Mouse (Mus musculus): ENCODE measurements around the gene BC117090. TPM values are rescaled to one million over a fixed set of nuclear protein-coding genes. Genes with fewer than 3 reads are reported as not detected.
"Not testable (repeated sequence)": the region's sequence is repeated elsewhere in the genome, so short reads cannot be mapped to it uniquely, and the experiment has no call there.

BC117090 gene
- total RNA-seq (2021): not detected

DNA sequence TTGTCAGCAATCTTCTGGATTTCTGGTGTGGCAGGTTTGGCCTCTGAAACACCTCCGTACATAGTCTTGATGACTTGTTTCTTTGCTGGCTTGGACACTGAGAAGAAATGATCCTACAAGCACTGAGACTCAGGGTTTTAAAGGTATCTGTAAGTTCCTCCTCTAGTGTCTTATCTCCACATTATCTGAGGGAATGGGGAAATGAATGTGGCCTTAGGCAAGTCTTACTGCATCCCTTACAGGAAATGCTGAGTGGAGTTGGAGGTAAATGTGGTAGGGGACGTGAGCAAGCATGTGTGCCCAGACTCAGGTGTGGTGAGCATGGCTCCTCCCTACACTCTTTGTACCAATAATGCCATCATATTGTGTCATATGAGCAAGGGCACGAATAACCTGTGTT is at the start of gene BC117090:
TSS of gene BC117090 (minus strand) at position 101 of the 400 bp plus-strand sequence.
- intact Hi-C loops (cut with DNase I): no loop called here
- DNase-seq: no peak

DNA sequence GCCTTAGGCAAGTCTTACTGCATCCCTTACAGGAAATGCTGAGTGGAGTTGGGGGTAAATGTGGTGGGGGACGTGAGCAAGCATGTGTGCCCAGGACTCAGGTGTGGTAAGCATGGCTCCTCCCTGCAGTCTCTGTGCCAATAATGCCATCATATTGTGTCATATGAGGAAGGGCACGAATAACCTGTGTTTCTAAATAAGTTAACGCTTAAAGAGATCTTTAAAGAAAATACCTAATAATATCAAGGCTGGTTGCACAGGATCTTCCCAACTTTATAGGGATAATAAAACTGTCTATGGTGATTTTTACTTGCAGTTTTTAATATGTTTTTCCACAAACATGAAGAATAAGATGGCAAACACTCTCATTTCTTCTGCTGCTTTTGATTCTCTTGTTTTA is 33.5 kb upstream of the BC117090 start, which contains the start of gene BC100530:
TSS of gene BC100530 (minus strand) at position 101 of the 400 bp plus-strand sequence.
- intact Hi-C loops (cut with DNase I); DNase-seq: not testable (repeated sequence)

DNA sequence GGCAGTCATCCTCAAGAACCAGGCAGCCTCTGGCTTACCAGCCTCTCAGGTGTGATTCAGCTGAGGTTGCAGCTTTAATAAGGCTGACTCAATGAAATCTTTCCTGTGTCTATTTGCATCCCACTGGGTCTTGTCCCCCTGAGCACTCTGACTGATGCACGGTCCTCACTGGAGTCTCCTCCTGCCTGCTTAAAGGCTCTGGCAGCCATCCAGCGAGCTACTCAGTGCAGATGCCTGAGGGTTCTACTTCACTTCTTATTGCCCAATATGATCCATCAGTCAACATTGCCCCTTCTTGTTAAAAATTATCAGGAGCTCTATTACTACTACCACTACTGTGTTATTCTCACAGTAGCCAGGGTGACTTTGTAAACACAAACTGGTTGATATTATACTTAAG is 3.0 kb upstream of the BC117090 start:
- intact Hi-C loops (cut with DNase I): no loop called here
- no peak for DNase-seq

DNA sequence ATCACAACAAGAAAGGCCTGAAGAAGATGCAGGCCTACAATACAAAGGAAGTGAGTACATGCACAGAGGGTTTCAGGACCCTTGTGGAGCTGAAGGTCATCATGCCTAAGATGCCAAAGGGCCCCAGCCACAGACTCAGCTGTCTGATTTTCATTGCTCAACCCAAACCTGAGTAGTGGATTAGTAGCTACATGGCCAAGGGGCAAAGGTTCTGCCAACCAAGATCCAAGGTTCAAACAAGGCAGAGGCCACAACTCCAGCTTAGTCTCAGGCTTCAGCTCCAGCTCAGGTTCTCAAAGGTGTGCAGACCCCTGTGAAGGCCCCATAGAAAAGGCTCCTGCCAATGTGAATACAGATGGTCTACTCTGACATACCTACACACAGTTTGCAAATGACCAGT is 14.8 kb downstream of the BC117090 start:
- intact Hi-C loops (cut with DNase I): no loop called here
- DNase-seq: no peak

DNA sequence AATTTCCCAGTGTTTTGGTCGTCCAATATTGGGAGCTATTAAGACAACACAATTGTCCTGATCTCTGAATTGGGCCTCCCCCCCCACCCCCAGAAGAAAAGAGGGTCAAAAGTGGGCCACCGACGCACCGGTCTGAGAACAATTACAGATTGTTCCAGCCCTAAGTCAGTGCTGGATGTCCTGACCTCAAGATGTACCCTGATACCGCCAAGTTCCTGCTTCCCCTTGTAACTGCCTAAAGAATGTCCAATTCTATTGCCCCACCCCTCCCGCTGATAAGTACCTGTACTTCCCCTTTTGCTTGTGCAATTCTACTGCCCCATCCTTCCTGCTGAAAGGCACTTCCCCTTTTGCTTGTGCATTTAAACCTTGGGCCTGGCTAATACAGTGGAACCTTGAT is 18.0 kb downstream of the BC117090 start:
- DNase-seq; intact Hi-C loops (cut with DNase I): not testable (repeated sequence)

DNA sequence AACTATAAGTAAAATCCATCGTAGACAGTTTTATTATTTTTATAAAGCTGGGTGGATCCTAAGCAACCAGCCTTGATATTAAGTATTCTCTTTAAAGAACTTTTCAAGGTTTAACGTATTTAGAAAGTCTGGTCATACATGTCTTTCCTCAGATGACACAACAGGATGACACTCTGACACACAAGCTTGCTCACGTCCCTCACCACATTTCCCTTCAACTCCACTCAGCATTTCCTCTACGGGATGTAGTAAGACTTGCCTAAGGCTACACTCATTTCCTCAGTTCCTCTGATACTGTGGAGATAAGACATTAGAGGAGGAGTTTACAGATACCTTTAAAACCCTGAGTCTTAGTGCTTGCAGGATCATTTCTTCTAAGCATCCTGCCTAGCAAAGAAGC is 26.5 kb downstream of the BC117090 start:
- DNase-seq: no peak
- intact Hi-C loops (cut with DNase I): no loop called here

DNA sequence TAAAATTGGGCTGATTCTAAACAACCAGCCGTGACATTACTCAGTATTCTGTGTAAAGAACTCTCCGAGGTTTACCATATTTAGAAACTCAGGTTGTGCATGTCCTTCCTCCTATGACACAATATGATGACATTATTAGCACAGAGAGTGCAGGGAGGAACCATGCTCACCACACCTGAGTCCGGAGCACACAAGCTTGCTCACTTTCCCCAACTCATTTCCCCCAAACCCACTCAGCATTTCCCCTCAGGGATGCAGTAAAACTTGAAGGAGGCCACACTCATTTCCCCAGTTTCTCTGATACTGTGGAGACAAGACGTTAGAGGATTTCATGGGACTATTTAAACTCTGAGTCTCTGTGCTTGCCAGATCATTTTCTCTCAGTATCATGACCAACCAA is 45.0 kb downstream of the BC117090 start:
- no peak for DNase-seq
- intact Hi-C loops (cut with DNase I): no loop called here

DNA sequence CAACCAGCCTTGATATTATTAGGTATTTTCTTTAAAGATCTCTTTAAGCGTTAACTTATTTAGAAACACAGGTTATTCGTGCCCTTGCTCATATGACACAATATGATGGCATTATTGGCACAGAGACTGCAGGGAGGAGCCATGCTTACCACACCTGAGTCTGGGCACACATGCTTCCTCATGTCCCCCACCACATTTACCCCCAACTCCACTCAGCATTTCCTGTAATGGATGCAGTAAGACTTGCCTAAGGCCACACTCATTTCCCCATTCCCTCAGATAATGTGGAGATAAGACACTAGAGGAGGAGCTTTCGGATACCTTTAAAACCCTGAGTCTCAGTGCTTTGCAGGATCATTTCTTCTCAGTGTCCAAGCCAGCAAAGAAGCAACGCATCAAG is 57.3 kb downstream of the BC117090 start, which contains the start of gene Stfa1:
TSS of gene Stfa1 (plus strand) at position 156 of the 400 bp plus-strand sequence.
- intact Hi-C loops (cut with DNase I); DNase-seq: not testable (repeated sequence)

Other genes starting within 250 kb of the BC117090 start
- not detected for gene Csta1, start 203.1 kb downstream of the BC117090 start, total RNA-seq (2021)
- not detected for gene Stfa2l1, start 177.5 kb downstream of the BC117090 start, total RNA-seq (2021)
- gene Gm5483, start 150.1 kb downstream of the BC117090 start, total RNA-seq (2021): not detected
- not detected for gene Gm5416, start 123.9 kb downstream of the BC117090 start, total RNA-seq (2021)
- not detected for gene 2010005H15Rik, start 112.9 kb downstream of the BC117090 start, total RNA-seq (2021)
- not detected for gene Stfa1, start 57.4 kb downstream of the BC117090 start, total RNA-seq (2021)
- gene BC100530, start 33.4 kb upstream of the BC117090 start, total RNA-seq (2021): not detected
- not detected for gene Stfa2, start 74.1 kb upstream of the BC117090 start, total RNA-seq (2021)
- not detected for gene Stfa3, start 121.1 kb upstream of the BC117090 start, total RNA-seq (2021)
- gene Casr, start 227.8 kb upstream of the BC117090 start, total RNA-seq (2021): under 1 TPM in 1 of 2 experiments, not detected in 1; 0.08 TPM